Mouse (Mus musculus): ENCODE results near the gene Nr1i2.
A peak's percentile ranks its signal among the peaks of the same experiment; 100 is the strongest.
"Not testable (repeated sequence)": the region's sequence is repeated elsewhere in the genome, so short reads cannot be mapped to it uniquely, and the experiment has no call there.

The Nr1i2 gene

GRCm38 (mm10) chr16:38294685-38295348, at the start of gene Nr1i2:
Gene Nr1i2, minus strand, starts transcription at chr16:38294824.
- DNase-seq (ENCODE audit: low read depth, low spot score): no peak

GRCm38 (mm10) chr16:38341396-38342324, 47.0 kb upstream of the Nr1i2 start, which contains the start of gene Maats1:
Gene Maats1, minus strand, starts transcription at chr16:38342143.
- peak; percentile 68 for DNase-seq (ENCODE audit: low read depth, low spot score)

GRCm38 (mm10) chr16:38338077-38338476, 43.5 kb upstream of the Nr1i2 start:
- not testable (repeated sequence) for DNase-seq (ENCODE audit: low read depth, low spot score)

- DNase-seq (ENCODE audit: low read depth, low spot score): no peak
Observed at GRCm38 (mm10) chr16:38334431-38334830, 39.8 kb upstream of the Nr1i2 start.

GRCm38 (mm10) chr16:38329340-38329739, 34.7 kb upstream of the Nr1i2 start:
- DNase-seq (ENCODE audit: low read depth, low spot score): no peak

GRCm38 (mm10) chr16:38326778-38327397, 32.3 kb upstream of the Nr1i2 start:
- no peak for DNase-seq (ENCODE audit: low read depth, low spot score)

GRCm38 (mm10) chr16:38324311-38324710, 29.7 kb upstream of the Nr1i2 start:
- DNase-seq (ENCODE audit: low read depth, low spot score): no peak

GRCm38 (mm10) chr16:38321452-38321935, 26.9 kb upstream of the Nr1i2 start:
- no peak for DNase-seq (ENCODE audit: low read depth, low spot score)

GRCm38 (mm10) chr16:38319087-38319486, 24.5 kb upstream of the Nr1i2 start:
- no peak for DNase-seq (ENCODE audit: low read depth, low spot score)

- DNase-seq (ENCODE audit: low read depth, low spot score): no peak
Observed at GRCm38 (mm10) chr16:38318492-38318891, 23.9 kb upstream of the Nr1i2 start.

- DNase-seq (ENCODE audit: low read depth, low spot score): no peak
Observed at GRCm38 (mm10) chr16:38308195-38308594, 13.6 kb upstream of the Nr1i2 start.

GRCm38 (mm10) chr16:38307651-38308050, 13.0 kb upstream of the Nr1i2 start:
- DNase-seq (ENCODE audit: low read depth, low spot score): no peak

- DNase-seq (ENCODE audit: low read depth, low spot score): no peak
Observed at GRCm38 (mm10) chr16:38307221-38307605, 12.6 kb upstream of the Nr1i2 start.

- no peak for DNase-seq (ENCODE audit: low read depth, low spot score)
Observed at GRCm38 (mm10) chr16:38306571-38307220, 12.1 kb upstream of the Nr1i2 start.

- DNase-seq (ENCODE audit: low read depth, low spot score): no peak
Observed at GRCm38 (mm10) chr16:38304460-38305194, 10.0 kb upstream of the Nr1i2 start.

- no peak for DNase-seq (ENCODE audit: low read depth, low spot score)
Observed at GRCm38 (mm10) chr16:38302367-38302766, 7.7 kb upstream of the Nr1i2 start.

GRCm38 (mm10) chr16:38298410-38298809, 3.8 kb upstream of the Nr1i2 start:
- no peak for DNase-seq (ENCODE audit: low read depth, low spot score)

- DNase-seq (ENCODE audit: low read depth, low spot score): no peak
Observed at GRCm38 (mm10) chr16:38295349-38295930, 816 bp upstream of the Nr1i2 start.

GRCm38 (mm10) chr16:38290151-38290550, 4.5 kb downstream of the Nr1i2 start:
- DNase-seq (ENCODE audit: low read depth, low spot score): no peak

GRCm38 (mm10) chr16:38288851-38289250, 5.8 kb downstream of the Nr1i2 start:
- no peak for DNase-seq (ENCODE audit: low read depth, low spot score)
